Mouse (Mus musculus) lung, postnatal 25 days (tissue): ENCODE data around the gene Syt5.
A peak's percentile ranks its signal among the peaks of the same experiment; 100 is the strongest.

Experiments used
- DNase-seq: peaks from one replicate; pipeline ENCODE4 v3.0.0; 2022; ENCODE audit warnings: low spot score

The Syt5 gene

GRCm38 (mm10) chr7:4499034-4499433, 48.3 kb downstream of the Syt5 start:
- no peak for DNase-seq

GRCm38 (mm10) chr7:4498251-4498650, 49.1 kb downstream of the Syt5 start:
- DNase-seq = peak; percentile 89

GRCm38 (mm10) chr7:4497271-4497903, 50.0 kb downstream of the Syt5 start:
- no peak for DNase-seq

- DNase-seq = no peak
Observed at GRCm38 (mm10) chr7:4496468-4496867, 50.9 kb downstream of the Syt5 start.

GRCm38 (mm10) chr7:4493991-4494390, 53.4 kb downstream of the Syt5 start:
- DNase-seq = no peak

- DNase-seq = peak; percentile 29
Observed at GRCm38 (mm10) chr7:4492284-4493224, 54.8 kb downstream of the Syt5 start.

DNA sequence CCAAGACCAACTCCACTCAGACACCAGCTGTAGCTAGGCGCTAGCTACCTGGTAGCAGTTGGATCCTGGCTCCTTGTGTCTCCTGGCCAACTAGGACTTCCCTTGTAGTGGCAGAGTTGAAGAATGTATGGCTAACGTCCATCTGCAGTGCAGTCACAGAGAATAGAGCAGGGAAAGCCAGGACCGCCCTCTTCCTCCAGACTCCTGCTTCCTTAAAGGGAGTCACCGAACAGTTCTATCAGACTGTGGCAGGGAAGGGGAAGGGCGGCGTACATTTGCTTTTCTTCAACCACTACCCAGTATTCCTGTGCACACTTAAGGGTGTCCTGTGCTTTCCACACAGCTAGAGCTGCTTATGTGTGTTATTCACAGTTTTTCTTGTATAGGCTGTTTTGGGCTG, 56.0 kb downstream of the Syt5 start:
- DNase-seq = peak; percentile 66
